Mouse (Mus musculus) spleen, adult 2 months (tissue): Measurements from ENCODE around the gene Pou5f1. TPM values are rescaled to one million over a fixed set of nuclear protein-coding genes. Genes with fewer than 3 reads are reported as not detected.
A peak's percentile ranks its signal among the peaks of the same experiment; 100 is the strongest.

Experiments
- DNase-seq, 2 experiments: peaks; one replicate each; pipeline versions ENCODE4 v3.0.0 to v3.0.0-alpha.2; 2012 to 2021; ENCODE audit warnings: low spot score in 2 of 2, low read depth in 1 of 2
- H3K27ac ChIP-seq: fragments of 200-500 bp; 2 replicates; pipeline ENCODE4 v1.5.1; 2012; ENCODE audit warnings: low read length, inconsistent platforms; ENCODE audit not compliant: insufficient read depth
- H3K27me3 ChIP-seq: fragments of 200-500 bp; 2 replicates; pipeline ENCODE4 v1.6.1; 2012; ENCODE audit warnings: mild to moderate bottlenecking, moderate library complexity, low read length, inconsistent platforms; ENCODE audit not compliant: control insufficient read depth, insufficient read depth
- H3K36me3 ChIP-seq: fragments of 200-500 bp; 2 replicates; pipeline ENCODE4 v1.6.1; 2012; ENCODE audit warnings: mild to moderate bottlenecking, low read length, inconsistent platforms; ENCODE audit not compliant: control insufficient read depth, insufficient read depth
- H3K4me1 ChIP-seq: fragments of 200-500 bp; 2 replicates; pipeline ENCODE4 v1.6.1; 2011; ENCODE audit warnings: inconsistent platforms; ENCODE audit not compliant: control insufficient read depth, insufficient read depth, insufficient read length
- H3K4me3 ChIP-seq: fragments of 200-500 bp; 2 replicates; pipeline ENCODE4 v1.5.1; 2011; ENCODE audit warnings: mild to moderate bottlenecking, inconsistent platforms; ENCODE audit not compliant: insufficient read depth, insufficient read length; ENCODE audit errors: extremely low read depth
- CTCF ChIP-seq: fragments of 200-500 bp; IDR thresholded peaks from 2 replicates; pipeline ENCODE4 v1.5.1; 2011; ENCODE audit warnings: mild to moderate bottlenecking, inconsistent platforms; ENCODE audit not compliant: insufficient read depth, insufficient read length, insufficient replicate concordance; ENCODE audit errors: extremely low read depth
- POLR2A ChIP-seq: fragments of 200-500 bp; IDR thresholded peaks from 2 replicates; pipeline ENCODE4 v1.6.1; 2011; ENCODE audit warnings: low read depth, low read length, inconsistent platforms
- WGBS: fragments of 180-500 bp; shearing (Covaris S2); methylation state at CpG from one replicate; pipeline ENCODE4 v1.1.7; 2018; 5-methylcytosine and 5-hydroxymethylcytosine counted together
- polyA plus RNA-seq: library from polyadenylated mRNA; depleted of rRNA; stranded (reverse); fragments of >200 nt; gene quantifications from 2 replicates; pipeline ENCODE4 v1.2.3, GENCODE M21; 2012

Gene Pou5f1
- polyA plus RNA-seq, 1 experiment, result not detected

- 87% methylated on average over 4 of the region's 4 CpGs for WGBS
- H3K27me3 ChIP-seq, result no peaks in the 10 kb centered on the region
- H3K36me3 ChIP-seq, result no peaks in the 10 kb centered on the region
- no peak overlapping the region for H3K4me3 ChIP-seq
- TF ChIP-seq POLR2A, result no peak
- no peak for TF ChIP-seq CTCF
- peak overlapping the region; percentile 53; the same call in 1 of the 2 replicates for H3K27ac ChIP-seq
- H3K4me1 ChIP-seq, result no peaks in the 10 kb centered on the region
- no peak for DNase-seq
These were observed 44.3 kb downstream of the Pou5f1 start for GRCm38 (mm10) chr17:35550143-35550494.

- H3K27me3 ChIP-seq, result no peaks in the 10 kb centered on the region
- WGBS, result 55% methylated on average over 8 of the region's 8 CpGs
- H3K36me3 ChIP-seq, result no peaks in the 10 kb centered on the region
- no peaks in the 10 kb centered on the region for H3K4me1 ChIP-seq
- TF ChIP-seq CTCF, result no peak
- TF ChIP-seq POLR2A, result no peak
- H3K27ac ChIP-seq, result no peak overlapping the region
- no peak overlapping the region for H3K4me3 ChIP-seq
- DNase-seq, result no peak
These were observed 45.1 kb downstream of the Pou5f1 start for GRCm38 (mm10) chr17:35550871-35551270.

GRCm38 (mm10) chr17:35551881-35552414 is 46.1 kb downstream of the Pou5f1 start, which contains the start of gene Cdsn:
TSS of gene Cdsn (plus strand) at chr17:35552128.
- no peak within 1 kb of the TSS for H3K27ac ChIP-seq
- H3K4me1 ChIP-seq, result no peaks in the 10 kb centered on the region
- no peak for TF ChIP-seq CTCF
- no peak for TF ChIP-seq POLR2A
- H3K36me3 ChIP-seq, result no peaks in the 10 kb centered on the region
- H3K4me3 ChIP-seq, result no peak within 1 kb of the TSS
- WGBS, result 80% methylated on average over 10 of the region's 10 CpGs
- H3K27me3 ChIP-seq, result no peaks in the 10 kb centered on the region
- DNase-seq, result no peak

GRCm38 (mm10) chr17:35554321-35554720 is 48.5 kb downstream of the Pou5f1 start:
- no peaks in the 10 kb centered on the region for H3K4me1 ChIP-seq
- H3K27me3 ChIP-seq, result no peaks in the 10 kb centered on the region
- no peak overlapping the region for H3K4me3 ChIP-seq
- DNase-seq, result no peak
- WGBS, result 81% methylated on average over 5 of the region's 5 CpGs
- H3K27ac ChIP-seq, result no peak overlapping the region
- TF ChIP-seq POLR2A (no peak), CTCF (no peak)
- H3K36me3 ChIP-seq, result no peaks in the 10 kb centered on the region

GRCm38 (mm10) chr17:35554761-35555397 is 49.1 kb downstream of the Pou5f1 start:
- H3K4me3 ChIP-seq, result no peak overlapping the region
- no peaks in the 10 kb centered on the region for H3K27me3 ChIP-seq
- H3K36me3 ChIP-seq, result no peaks in the 10 kb centered on the region
- no peaks in the 10 kb centered on the region for H3K4me1 ChIP-seq
- no peak for DNase-seq
- no peak overlapping the region for H3K27ac ChIP-seq
- 86% methylated on average over 18 of the region's 18 CpGs for WGBS
- TF ChIP-seq CTCF (no peak), POLR2A (no peak)

- Histone ChIP-seq H3K27me3 (no peaks in the 10 kb centered on the region), H3K27ac (no peak overlapping the region), H3K4me1 (no peaks in the 10 kb centered on the region), H3K36me3 (no peaks in the 10 kb centered on the region), H3K4me3 (no peak overlapping the region)
- 88% methylated on average over 13 of the region's 13 CpGs for WGBS
- no peak for DNase-seq
- no peak for TF ChIP-seq POLR2A
- TF ChIP-seq CTCF, result no peak
These were observed 50.5 kb downstream of the Pou5f1 start for GRCm38 (mm10) chr17:35556186-35556765.

GRCm38 (mm10) chr17:35556812-35557211 is 51.0 kb downstream of the Pou5f1 start:
- Histone ChIP-seq H3K27ac (no peak overlapping the region), H3K36me3 (no peaks in the 10 kb centered on the region), H3K27me3 (no peaks in the 10 kb centered on the region), H3K4me1 (no peaks in the 10 kb centered on the region), H3K4me3 (no peak overlapping the region)
- TF ChIP-seq CTCF (peak; percentile 22; the same call in 1 of the 2 replicates), POLR2A (no peak)
- DNase-seq, result no peak
- 25% methylated on average over 5 of the region's 5 CpGs for WGBS
